Mouse (Mus musculus) forebrain, embryonic 11.5 days (tissue): ENCODE results near the gene Mgat4a. TPM values are rescaled to one million over a fixed set of nuclear protein-coding genes. Genes with fewer than 3 reads are reported as not detected.

Source experiments
- ATAC-seq: fragments of 200-750 bp; cut with Nextera tagmentation; replicated peaks from 2 replicates; pipeline ENCODE4 v1.8.0; 2017; ENCODE audit warnings: moderate TSS enrichment; ENCODE audit not compliant: low FRiP score
- DNase-seq: peaks from one replicate; pipeline ENCODE4 v3.0.0-alpha.2; 2017; ENCODE audit warnings: low spot score
- H3K27ac ChIP-seq: fragments of 300-500 bp; sonication (generic); 2 replicates; pipeline ENCODE4 v1.5.1; 2014; ENCODE audit warnings: low read depth, low read length
- H3K27me3 ChIP-seq: fragments of 300-500 bp; sonication (generic); 2 replicates; pipeline ENCODE4 v1.6.1; 2014; ENCODE audit warnings: mild to moderate bottlenecking, low read length, mixed read lengths; ENCODE audit not compliant: control insufficient read depth, insufficient read depth
- H3K36me3 ChIP-seq: fragments of 300-500 bp; sonication (generic); 2 replicates; pipeline ENCODE4 v1.6.1; 2014; ENCODE audit warnings: mild to moderate bottlenecking, low read length, moderate library complexity, mixed read lengths; ENCODE audit not compliant: control insufficient read depth, insufficient read depth
- H3K4me1 ChIP-seq: fragments of 300-500 bp; sonication (generic); replicated peaks from 2 replicates; pipeline ENCODE4 v1.6.1; 2014; ENCODE audit warnings: low read length, mixed read lengths; ENCODE audit not compliant: control insufficient read depth, insufficient read depth
- H3K4me2 ChIP-seq: fragments of 300-500 bp; sonication (generic); 2 replicates; pipeline ENCODE4 v1.6.1; 2014; ENCODE audit warnings: low read depth, mild to moderate bottlenecking, low read length, moderate library complexity, mixed read lengths; ENCODE audit not compliant: severe bottlenecking
- H3K4me3 ChIP-seq: fragments of 300-500 bp; sonication (generic); 2 replicates; pipeline ENCODE4 v1.5.1; 2014; ENCODE audit warnings: low read depth, low read length
- H3K9ac ChIP-seq: fragments of 300-500 bp; sonication (generic); 2 replicates; pipeline ENCODE4 v1.6.1; 2014; ENCODE audit warnings: low read length
- H3K9me3 ChIP-seq: fragments of 300-500 bp; sonication (generic); 2 replicates; pipeline ENCODE4 v1.6.1; 2016; ENCODE audit warnings: low read length, mixed read lengths; ENCODE audit not compliant: control insufficient read depth
- WGBS: fragments of 180-500 bp; shearing (Covaris S2); extraction: QIAGEN DNeasy Blood & Tissue Kit; methylation state at CpG from one replicate; pipeline ENCODE4 v1.1.7; 2014; 5-methylcytosine and 5-hydroxymethylcytosine counted together
- polyA plus RNA-seq: library from polyadenylated mRNA; unstranded; fragments of >200 nt; fragmentation: Nextera tagmentation; extraction: Ambion mirVana; gene quantifications from 2 replicates; pipeline ENCODE4 v1.2.1, GENCODE M21; 2014

Gene Mgat4a
- polyA plus RNA-seq, 1 experiment from 2014 or later, result 3.2 TPM

- H3K27me3 ChIP-seq, result no peaks in the 10 kb centered on the region
- WGBS, result 74% methylated on average over 3 of the region's 3 CpGs
- no peak overlapping the region for H3K9ac ChIP-seq
- DNase-seq, result no peak
- ATAC-seq, result no peak
- H3K27ac ChIP-seq, result no peak overlapping the region
- no peaks in the 10 kb centered on the region for H3K9me3 ChIP-seq
- no peak overlapping the region for H3K4me2 ChIP-seq
- no peaks in the 10 kb centered on the region for H3K36me3 ChIP-seq
- no peaks in the 10 kb centered on the region for H3K4me1 ChIP-seq
- no peak overlapping the region for H3K4me3 ChIP-seq
Observed at GRCm38 (mm10) chr1:37398961-37399360, 141.9 kb downstream of the Mgat4a start.

DNA sequence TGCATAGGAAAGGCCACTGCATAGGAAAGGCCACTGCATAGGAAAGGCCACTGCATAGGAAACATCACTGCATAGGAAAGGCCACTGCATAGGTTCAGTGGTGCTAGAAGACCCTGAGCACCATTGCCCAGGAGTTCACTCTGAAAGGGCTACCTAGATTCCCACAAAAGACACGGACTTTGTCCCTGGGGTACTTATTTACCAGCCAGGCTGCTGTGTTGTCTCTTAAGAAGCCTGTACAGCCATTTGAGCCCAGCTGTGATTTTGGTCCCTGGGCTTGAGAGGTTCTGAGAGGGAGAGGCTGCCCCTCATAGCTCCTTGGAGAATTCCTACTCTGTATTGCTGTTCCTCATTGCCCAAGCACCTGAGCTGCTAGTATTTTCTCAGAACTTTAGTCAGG lies 144.3 kb downstream of the Mgat4a start:
- no peak overlapping the region for H3K4me2 ChIP-seq
- no peak overlapping the region for H3K4me3 ChIP-seq
- H3K9ac ChIP-seq, result no peak overlapping the region
- no peaks in the 10 kb centered on the region for H3K4me1 ChIP-seq
- H3K27me3 ChIP-seq, result no peaks in the 10 kb centered on the region
- H3K9me3 ChIP-seq, result no peaks in the 10 kb centered on the region
- no peak overlapping the region for H3K27ac ChIP-seq
- 67% methylated on average over 1 of the region's 1 CpGs for WGBS
- DNase-seq (no peak), ATAC-seq (no peak)
- no peaks in the 10 kb centered on the region for H3K36me3 ChIP-seq

GRCm38 (mm10) chr1:37393174-37393573 lies 147.6 kb downstream of the Mgat4a start:
- ATAC-seq, result no peak
- H3K27me3 ChIP-seq, result no peaks in the 10 kb centered on the region
- DNase-seq, result no peak
- no peak overlapping the region for H3K9ac ChIP-seq
- WGBS, result 83% methylated on average over 5 of the region's 5 CpGs
- no peak overlapping the region for H3K27ac ChIP-seq
- H3K4me3 ChIP-seq, result no peak overlapping the region
- no peaks in the 10 kb centered on the region for H3K9me3 ChIP-seq
- H3K4me2 ChIP-seq, result no peak overlapping the region
- no peaks in the 10 kb centered on the region for H3K36me3 ChIP-seq
- no peaks in the 10 kb centered on the region for H3K4me1 ChIP-seq

Other genes with a start within 250 kb of the Mgat4a start
- gene Inpp4a, start 241.2 kb downstream of the Mgat4a start, polyA plus RNA-seq, result 16.9 and 17.0 TPM in 2 replicates
- gene Coa5, start 110.9 kb downstream of the Mgat4a start, polyA plus RNA-seq, result 58.1 and 59.0 TPM in 2 replicates
- 115 and 131 TPM in 2 replicates for gene Unc50, start 110.9 kb downstream of the Mgat4a start, polyA plus RNA-seq
- gene 2010300C02Rik, start 179.1 kb upstream of the Mgat4a start, polyA plus RNA-seq, result 0.68 and 0.86 TPM in 2 replicates